Mouse (Mus musculus): ENCODE measurements at regions not wholly inside any gene's neighbourhood (a gene's known extent, or its start where the extent isn't known, plus 50 kb on each side); places are given as distances from the start of the nearest gene placed in this dataset.
A peak's percentile ranks its signal among the peaks of the same experiment; 100 is the strongest.
"Not testable (repeated sequence)": the region's sequence is repeated elsewhere in the genome, so short reads cannot be mapped to it uniquely, and the experiment has no call there.

- DNase-seq (ENCODE audit: low spot score), result peak; percentile 26
Observed at GRCm38 (mm10) chr12:93812963-93813733, 1878.9 kb upstream of the Flrt2 start.

- no peak for DNase-seq (ENCODE audit: low spot score)
Observed at GRCm38 (mm10) chr12:93850944-93851520, 1841.0 kb upstream of the Flrt2 start.

- no peak for DNase-seq (ENCODE audit: low spot score)
Observed at GRCm38 (mm10) chr12:93851660-93852059, 1840.4 kb upstream of the Flrt2 start.

GRCm38 (mm10) chr12:93885946-93886345 lies 1806.1 kb upstream of the Flrt2 start:
- DNase-seq (ENCODE audit: low spot score), result peak; percentile 2

GRCm38 (mm10) chr12:93890109-93890508 lies 1801.9 kb upstream of the Flrt2 start:
- no peak for DNase-seq (ENCODE audit: low spot score)

- DNase-seq (ENCODE audit: low spot score), result not testable (repeated sequence)
Observed at GRCm38 (mm10) chr12:93928541-93929238, 1763.3 kb upstream of the Flrt2 start.

- not testable (repeated sequence) for DNase-seq (ENCODE audit: low spot score)
Observed at GRCm38 (mm10) chr12:93929239-93929563, 1762.8 kb upstream of the Flrt2 start.

- DNase-seq (ENCODE audit: low spot score), result not testable (repeated sequence)
Observed at GRCm38 (mm10) chr12:93930242-93930641, 1761.8 kb upstream of the Flrt2 start.

GRCm38 (mm10) chr12:93960869-93961268 lies 1731.2 kb upstream of the Flrt2 start:
- DNase-seq (ENCODE audit: low spot score), result no peak

- peak; percentile 35 for DNase-seq (ENCODE audit: low spot score)
Observed at GRCm38 (mm10) chr12:93981307-93981706, 1710.7 kb upstream of the Flrt2 start.

GRCm38 (mm10) chr12:93991531-93991930 lies 1700.5 kb upstream of the Flrt2 start:
- no peak for DNase-seq (ENCODE audit: low spot score)

GRCm38 (mm10) chr12:93993875-93994274 lies 1698.2 kb upstream of the Flrt2 start:
- peak; percentile 15 for DNase-seq (ENCODE audit: low spot score)

- no peak for DNase-seq (ENCODE audit: low spot score)
Observed at GRCm38 (mm10) chr12:94015946-94016345, 1676.1 kb upstream of the Flrt2 start.

- DNase-seq (ENCODE audit: low spot score), result no peak
Observed at GRCm38 (mm10) chr12:94031364-94031763, 1660.7 kb upstream of the Flrt2 start.

- no peak for DNase-seq (ENCODE audit: low spot score)
Observed at GRCm38 (mm10) chr12:94047972-94048371, 1644.1 kb upstream of the Flrt2 start.

- no peak for DNase-seq (ENCODE audit: low spot score)
Observed at GRCm38 (mm10) chr12:94057767-94058166, 1634.3 kb upstream of the Flrt2 start.

GRCm38 (mm10) chr12:94059641-94060040 lies 1632.4 kb upstream of the Flrt2 start:
- DNase-seq (ENCODE audit: low spot score), result no peak

GRCm38 (mm10) chr12:94060336-94060735 lies 1631.7 kb upstream of the Flrt2 start:
- DNase-seq (ENCODE audit: low spot score), result peak; percentile 3

- DNase-seq (ENCODE audit: low spot score), result no peak
Observed at GRCm38 (mm10) chr12:94066444-94067152, 1625.4 kb upstream of the Flrt2 start.

GRCm38 (mm10) chr12:94070940-94071505 lies 1621.0 kb upstream of the Flrt2 start:
- DNase-seq (ENCODE audit: low spot score), result no peak

- peak; percentile 7 for DNase-seq (ENCODE audit: low spot score)
Observed at GRCm38 (mm10) chr12:94105582-94106162, 1586.4 kb upstream of the Flrt2 start.

- DNase-seq (ENCODE audit: low spot score), result no peak
Observed at GRCm38 (mm10) chr12:94150143-94150542, 1541.9 kb upstream of the Flrt2 start.

All from layer of hippocampus, adult 9-10 months (tissue).